ENCODE assay signal across 8 mouse cellular contexts in genomic region chr8:121730646-121731045, GRCm38 (mm10). TPM values are rescaled to one million over a fixed set of nuclear protein-coding genes. Genes with fewer than 3 reads are reported as not detected.
DNase-seq lines count a peak whose midpoint lies in the region; ATAC-seq and TF ChIP-seq lines count a peak whose summit lies in the region.

No protein-coding gene starts in this region.

- no peak for TF ChIP-seq CTCF in lung, adult 2 months (IDR thresholded peaks at IDR 0.05; ENCODE audit: insufficient read depth, low read length)

- peaks cover 5% of the 10 kb centered on the region for H3K9me3 ChIP-seq in heart, embryonic 12.5 days (replicated peaks)
- H3K9me3 ChIP-seq in ES-E14 (ENCODE audit: control insufficient read depth, insufficient read depth, low read depth, low read length) = no peaks in the 10 kb centered on the region
- H3K9me3 ChIP-seq in forebrain, embryonic 10.5 days = peaks cover 8% of the 10 kb centered on the region
- H3K9me3 ChIP-seq in liver, embryonic 13.5 days (replicated peaks) = no peaks in the 10 kb centered on the region

- in situ Hi-C loops in ES-E14 (cut with MboI; ENCODE audit: low sequenced_read_pairs in 2 of 2, unreplicated experiment in 2 of 2) = no loop called here

- H3K4me3 ChIP-seq in heart, embryonic 12.5 days = peak overlapping the region; percentile 60
- H3K4me3 ChIP-seq in ES-E14 (ENCODE audit: insufficient read depth in 1 of 2, low read depth in 1 of 2, low read length in 2 of 2, poor library complexity in 1 of 2, severe bottlenecking in 1 of 2) = peak overlapping the region; percentile 59 to 83
- peak overlapping the region; percentile 62 for H3K4me3 ChIP-seq in forebrain, embryonic 10.5 days
- 0 out of 2 replicates have a peak overlapping the region, but pooled peaks have one; percentile 37 for H3K4me3 ChIP-seq in liver, embryonic 13.5 days (replicated peaks)
- no peak overlapping the region for H3K4me3 ChIP-seq in lung, adult 2 months (replicated peaks; ENCODE audit: extremely low read depth, low read depth, low read length)

- DNase-seq in heart, adult 9 months (ENCODE audit: low spot score in 2 of 2) = no peak
- no peak for DNase-seq in ES-E14 (ENCODE audit: low read depth, low spot score)
- DNase-seq in forebrain, embryonic 10.5 days (ENCODE audit: extremely low spot score, low spot score) = peak; percentile 26
- no peak for DNase-seq in liver, embryonic 13.5 days
- DNase-seq in thymus, postnatal 4 days = no peak
- DNase-seq in lung, adult 2 months = no peak
- no peak for DNase-seq in spleen, postnatal 4 days (ENCODE audit: low spot score in 2 of 2)

- peak overlapping the region; percentile 84 for H3K4me2 ChIP-seq in heart, embryonic 12.5 days
- peak overlapping the region; percentile 49 for H3K4me2 ChIP-seq in liver, embryonic 13.5 days

- no peaks in the 10 kb centered on the region for H3K36me3 ChIP-seq in heart, embryonic 12.5 days
- H3K36me3 ChIP-seq in ES-E14 (ENCODE audit: control insufficient read depth, insufficient read depth, low read length, poor library complexity, severe bottlenecking) = no peaks in the 10 kb centered on the region
- no peaks in the 10 kb centered on the region for H3K36me3 ChIP-seq in forebrain, embryonic 10.5 days (replicated peaks)
- no peaks in the 10 kb centered on the region for H3K36me3 ChIP-seq in liver, embryonic 13.5 days

- H3K27ac ChIP-seq in heart, embryonic 12.5 days (ENCODE audit: poor library complexity, severe bottlenecking) = no peak overlapping the region
- H3K27ac ChIP-seq in ES-E14 (ENCODE audit: insufficient read depth, low read depth, low read length, poor library complexity, severe bottlenecking) = no peak overlapping the region
- H3K27ac ChIP-seq in forebrain, embryonic 10.5 days = no peak overlapping the region
- no peak overlapping the region for H3K27ac ChIP-seq in liver, embryonic 13.5 days

- H3K27me3 ChIP-seq in heart, embryonic 12.5 days (replicated peaks) = peaks cover 85% of the 10 kb centered on the region
- H3K27me3 ChIP-seq in forebrain, embryonic 10.5 days (ENCODE audit: poor library complexity, severe bottlenecking) = peaks cover 73% of the 10 kb centered on the region
- H3K27me3 ChIP-seq in liver, embryonic 13.5 days = peaks cover 69% of the 10 kb centered on the region

- no peak overlapping the region for H3K9ac ChIP-seq in heart, embryonic 12.5 days
- H3K9ac ChIP-seq in ES-E14 (ENCODE audit: insufficient read depth, low read depth, low read length, poor library complexity, severe bottlenecking) = peak overlapping the region; percentile 65; the same call in 1 of the 2 replicates
- no peak overlapping the region for H3K9ac ChIP-seq in liver, embryonic 13.5 days

- TF ChIP-seq POLR2A in lung, adult 2 months (IDR thresholded peaks at IDR 0.05; ENCODE audit: borderline replicate concordance, extremely low read depth, low read depth, low read length) = no peak

- H3K4me1 ChIP-seq in heart, embryonic 12.5 days (replicated peaks) = peaks cover 17% of the 10 kb centered on the region
- H3K4me1 ChIP-seq in ES-E14 (ENCODE audit: control insufficient read depth in 2 of 2, insufficient read depth in 2 of 2, low read length in 2 of 2, poor library complexity in 1 of 2) = peaks cover 0 to 5% of the 10 kb centered on the region in 2 experiments; a peak in 1 of 4 replicates
- H3K4me1 ChIP-seq in forebrain, embryonic 10.5 days = peaks cover 27% of the 10 kb centered on the region
- H3K4me1 ChIP-seq in liver, embryonic 13.5 days (replicated peaks) = no peaks in the 10 kb centered on the region
- no peaks in the 10 kb centered on the region for H3K4me1 ChIP-seq in lung, adult 2 months (ENCODE audit: control insufficient read depth, insufficient read depth, low read length)

- WGBS in heart, embryonic 12.5 days = 2% methylated on average over 37 of the region's 37 CpGs
- under 1% methylated on average over 37 of the region's 37 CpGs for WGBS in forebrain, embryonic 10.5 days
- WGBS in liver, embryonic 13.5 days (ENCODE audit: insufficient replicate concordance) = 2% methylated on average over 33 of the region's 37 CpGs
- 1% methylated on average over 37 of the region's 37 CpGs for WGBS in lung, adult 2 months

- no peak for ATAC-seq in heart, embryonic 12.5 days (ENCODE audit: insufficient number of reproducible peaks, low FRiP score)
- no peak for ATAC-seq in liver, embryonic 13.5 days (ENCODE audit: low read depth)

TF ChIP-seq in ES-E14, 5 proteins besides CTCF, POLR2A, EP300 and RAD21:
- TF ChIP-seq ZC3H11A (IDR thresholded peaks at IDR 0.05; ENCODE audit: borderline replicate concordance, low read depth, low read length) (no peak), HCFC1 (IDR thresholded peaks at IDR 0.05; ENCODE audit: borderline replicate concordance, insufficient read depth, low read length) (no peak), CHD2 (IDR thresholded peaks at IDR 0.05; ENCODE audit: low read depth, low read length) (no peak), ZNF384 (IDR thresholded peaks at IDR 0.05; ENCODE audit: low read depth, low read length) (no peak)

RNA-seq across cellular contexts. Expression of gene Jph3, which starts 1.2 kb away (rescaled TPM):
- 0.27 and 0.31 TPM in 2 replicates for polyA plus RNA-seq in heart, embryonic 12.5 days (2016; fragmentation: Nextera tagmentation; extraction: Ambion mirVana)
- 0.76 and 1.7 TPM in 2 replicates for total RNA-seq in ES-E14 (2012; rRNA removed)
- polyA plus RNA-seq in forebrain, embryonic 10.5 days (2016; fragmentation: Nextera tagmentation; extraction: Ambion mirVana) = 5.6 and 7.7 TPM in 2 replicates
- polyA plus RNA-seq in liver, embryonic 13.5 days (2015; fragmentation: Nextera tagmentation; extraction: Ambion mirVana) = 0.14 and 0.31 TPM in 2 replicates
- polyA plus RNA-seq in lung, adult 2 months (2012; rRNA removed) = 0.06 and 0.10 TPM in 2 replicates
